ENCODE assay signal across 9 mouse cellular contexts in genomic region chr11:77953671-77954070, GRCm38 (mm10). TPM values are rescaled to one million over a fixed set of nuclear protein-coding genes. Genes with fewer than 3 reads are reported as not detected.
DNase-seq lines count a peak whose midpoint lies in the region; ATAC-seq and TF ChIP-seq lines count a peak whose summit lies in the region.
"Had no signal": no experiment of that assay in that cellular context is flagged by ENCODE, and none has a peak within 500 bp of the region (broad histone marks: within the 10 kb centered on the region; RNA-seq: fewer than 3 reads in every experiment).

No protein-coding gene starts in this region.

- peak; percentile 43 to 67; a peak in 1 of 4 replicates for ATAC-seq in hematopoietic stem cell, adult 5-6 weeks (replicated peaks in 1 of 2; ENCODE audit: insufficient read depth in 1 of 2, low FRiP score in 2 of 2, low TSS enrichment in 1 of 2, low read depth in 1 of 2, poor library complexity in 2 of 2, severe bottlenecking in 2 of 2)

- DNase-seq in layer of hippocampus, adult 2 months (ENCODE audit: low spot score in 2 of 2), result no peak
- no peak for DNase-seq in layer of hippocampus, postnatal 14 days (ENCODE audit: low spot score in 2 of 2)
- DNase-seq in ZHBTc4 (ENCODE audit: low read depth, low spot score), result peak; percentile 75
- DNase-seq in layer of hippocampus, adult 8-10 months (ENCODE audit: low spot score in 2 of 2), result no peak
- no peak for DNase-seq in yolk sac, embryonic 10.5 days (ENCODE audit: low spot score)
- no peak for DNase-seq in left cerebral cortex, postnatal 10 days (ENCODE audit: extremely low spot score in 1 of 2, low spot score in 2 of 2)

- no peak for TF ChIP-seq POLR2A in olfactory bulb, adult 2 months (IDR thresholded peaks at IDR 0.05; ENCODE audit: insufficient read depth, low read depth, low read length)

- intact Hi-C loops in left cerebral cortex, postnatal 10 days (cut with DNase I), result no loop called here

- no peak overlapping the region for H3K27ac ChIP-seq in layer of hippocampus, adult 2 months
- no peak overlapping the region for H3K27ac ChIP-seq in olfactory bulb, adult 2 months (ENCODE audit: insufficient read depth, low read depth, low read length)
- H3K27ac ChIP-seq: neural tube, embryonic 12.5 days had no signal

- H3K4me1 ChIP-seq in olfactory bulb, adult 2 months (ENCODE audit: control insufficient read depth, insufficient read depth, low read length), result peaks cover 44% of the 10 kb centered on the region
- H3K4me1 ChIP-seq: neural tube, embryonic 12.5 days had no signal

- H3K4me3 ChIP-seq in layer of hippocampus, adult 2 months, result no peak overlapping the region
- H3K4me3 ChIP-seq in olfactory bulb, adult 2 months (ENCODE audit: insufficient read depth, low read depth, low read length), result no peak overlapping the region
- H3K4me3 ChIP-seq: neural tube, embryonic 12.5 days had no signal

- TF ChIP-seq CTCF in layer of hippocampus, adult 2 months (conservative IDR thresholded peaks at IDR 0.05), result peak; percentile 77
- TF ChIP-seq CTCF in olfactory bulb, adult 2 months (IDR thresholded peaks at IDR 0.05; ENCODE audit: insufficient read depth, low read depth, low read length), result peak; percentile 51; the same call in 1 of the 2 replicates

- 77% methylated on average over 9 of the region's 9 CpGs for WGBS in olfactory bulb, adult 2 months

RNA-seq across cellular contexts. Expression of gene Sez6, which starts 23.1 kb away (rescaled TPM):
- 100 to 1,000 TPM; 154 to 159 TPM for total RNA-seq in layer of hippocampus, adult 2 months (2021)
- total RNA-seq in layer of hippocampus, postnatal 14 days (2021), result 100 to 1,000 TPM; 162 to 163 TPM
- not detected in 2 replicates for total RNA-seq in hematopoietic stem cell, adult 5-6 weeks (2017)
- 109 TPM in 1 of 2 replicates, not detected in the other for polyA plus RNA-seq in olfactory bulb, adult 2 months (2012; ENCODE audit: insufficient read depth, insufficient read length, low replicate concordance, missing spikeins)
- total RNA-seq in layer of hippocampus, adult 8-10 months (2022), result 100 to 1,000 TPM; 139 to 164 (median 153) TPM
- 100 to 1,000 TPM; 226 to 231 TPM for total RNA-seq in left cerebral cortex, postnatal 10 days (2021)

RNA-seq across cellular contexts. Expression of gene Phf12, which starts 28.9 kb away (rescaled TPM):
- total RNA-seq in layer of hippocampus, adult 2 months (2021), result 10 to 100 TPM; 59.0 to 62.4 TPM
- 10 to 100 TPM; 43.9 to 52.6 TPM for total RNA-seq in layer of hippocampus, postnatal 14 days (2021)
- total RNA-seq in hematopoietic stem cell, adult 5-6 weeks (2017), result 24.6 and 42.8 TPM in 2 replicates
- polyA plus RNA-seq in olfactory bulb, adult 2 months (2012; ENCODE audit: insufficient read depth, insufficient read length, low replicate concordance, missing spikeins), result 389 TPM in 1 of 2 replicates, not detected in the other
- 10 to 100 TPM; 56.1 to 64.4 (median 61.1) TPM for total RNA-seq in layer of hippocampus, adult 8-10 months (2022)
- 10 to 100 TPM; 48.9 to 51.4 TPM for total RNA-seq in left cerebral cortex, postnatal 10 days (2021)

RNA-seq across cellular contexts. Expression of gene Pipox, which starts 59.8 kb away (rescaled TPM):
- 1 to 10 TPM in 1 of 2 experiments, under 1 TPM in 1; 0.84 to 1.2 TPM for total RNA-seq in layer of hippocampus, adult 2 months (2021)
- 1 to 10 TPM in 1 of 2 experiments, under 1 TPM in 1; 0.88 to 1.4 TPM for total RNA-seq in layer of hippocampus, postnatal 14 days (2021)
- 0.38 TPM in 1 of 2 replicates, not detected in the other for total RNA-seq in hematopoietic stem cell, adult 5-6 weeks (2017)
- not detected in 2 replicates for polyA plus RNA-seq in olfactory bulb, adult 2 months (2012; ENCODE audit: insufficient read depth, insufficient read length, low replicate concordance, missing spikeins)
- 1 to 10 TPM; 1.8 to 3.4 (median 2.4) TPM for total RNA-seq in layer of hippocampus, adult 8-10 months (2022)
- 1 to 10 TPM in 1 of 2 experiments, under 1 TPM in 1; 0.49 to 1.6 TPM for total RNA-seq in left cerebral cortex, postnatal 10 days (2021)

Comparison
In these comparisons a context has a peak if more than half of its experiments do, and no peak if none do; other contexts are left out.
1. RNA of gene Sez6, which starts 23.1 kb away (total RNA-seq): 226 to 231 TPM in left cerebral cortex, postnatal 10 days, 162 to 163 TPM in layer of hippocampus, postnatal 14 days, 139 to 164 TPM in layer of hippocampus, adult 8-10 months and 154 to 159 TPM in layer of hippocampus, adult 2 months; not detected in hematopoietic stem cell, adult 5-6 weeks; every median in the first group is over 100 times any median in the second.